Mouse (Mus musculus) embryonic fibroblast, embryonic 13.5 days (primary cell): ENCODE measurements around the gene Ppm1b.

ENCODE experiments used
- CTCF ChIP-seq: IDR thresholded peaks from 2 replicates; pipeline ENCODE4 v1.5.1; 2011; ENCODE audit warnings: mild to moderate bottlenecking, control low read depth, low read length, moderate library complexity, borderline replicate concordance; ENCODE audit not compliant: insufficient read depth
- POLR2A ChIP-seq: IDR thresholded peaks from 2 replicates; pipeline ENCODE4 v1.6.1; 2011; ENCODE audit warnings: low read depth, mild to moderate bottlenecking, control low read depth, low read length, moderate library complexity

DNA sequence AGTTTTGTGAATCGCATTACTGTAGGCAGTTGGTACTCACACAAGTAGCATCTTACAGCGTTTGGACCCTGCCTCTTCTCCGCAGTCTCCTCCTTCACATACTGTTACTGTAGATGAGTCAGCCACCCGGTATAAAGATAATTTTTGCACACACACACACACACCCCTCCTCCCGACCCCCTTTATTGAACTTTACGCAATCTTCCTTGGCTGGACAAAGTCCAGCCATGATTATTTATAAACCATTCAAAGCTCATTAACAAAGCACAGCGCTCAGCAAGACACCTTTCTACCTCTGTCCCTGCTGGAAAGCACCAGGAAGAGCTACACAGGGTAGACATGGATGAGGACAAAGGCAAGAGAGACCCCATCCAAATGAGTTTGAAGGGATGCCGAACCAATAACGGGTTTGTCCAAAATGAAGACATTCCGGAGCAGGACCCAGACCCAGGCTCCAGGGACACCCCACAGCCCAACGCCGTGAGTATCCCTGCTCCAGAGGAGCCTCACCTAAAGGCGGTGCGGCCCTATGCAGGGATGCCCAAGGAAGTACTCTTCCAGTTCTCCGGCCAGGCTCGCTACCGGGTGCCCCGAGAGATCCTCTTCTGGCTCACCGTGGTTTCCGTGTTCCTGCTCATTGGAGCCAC, 71.7 kb downstream of the Ppm1b start, which contains the start of gene Slc3a1:
- TF ChIP-seq POLR2A, result no peak
- TF ChIP-seq CTCF, result no peak
